Mouse (Mus musculus): ENCODE data around the gene Pcyt1a. TPM values are rescaled to one million over a fixed set of nuclear protein-coding genes. Genes with fewer than 3 reads are reported as not detected.
A peak's percentile ranks its signal among the peaks of the same experiment; 100 is the strongest.

Gene Pcyt1a
- polyA plus RNA-seq, 1 experiment = 49.6 TPM

DNA sequence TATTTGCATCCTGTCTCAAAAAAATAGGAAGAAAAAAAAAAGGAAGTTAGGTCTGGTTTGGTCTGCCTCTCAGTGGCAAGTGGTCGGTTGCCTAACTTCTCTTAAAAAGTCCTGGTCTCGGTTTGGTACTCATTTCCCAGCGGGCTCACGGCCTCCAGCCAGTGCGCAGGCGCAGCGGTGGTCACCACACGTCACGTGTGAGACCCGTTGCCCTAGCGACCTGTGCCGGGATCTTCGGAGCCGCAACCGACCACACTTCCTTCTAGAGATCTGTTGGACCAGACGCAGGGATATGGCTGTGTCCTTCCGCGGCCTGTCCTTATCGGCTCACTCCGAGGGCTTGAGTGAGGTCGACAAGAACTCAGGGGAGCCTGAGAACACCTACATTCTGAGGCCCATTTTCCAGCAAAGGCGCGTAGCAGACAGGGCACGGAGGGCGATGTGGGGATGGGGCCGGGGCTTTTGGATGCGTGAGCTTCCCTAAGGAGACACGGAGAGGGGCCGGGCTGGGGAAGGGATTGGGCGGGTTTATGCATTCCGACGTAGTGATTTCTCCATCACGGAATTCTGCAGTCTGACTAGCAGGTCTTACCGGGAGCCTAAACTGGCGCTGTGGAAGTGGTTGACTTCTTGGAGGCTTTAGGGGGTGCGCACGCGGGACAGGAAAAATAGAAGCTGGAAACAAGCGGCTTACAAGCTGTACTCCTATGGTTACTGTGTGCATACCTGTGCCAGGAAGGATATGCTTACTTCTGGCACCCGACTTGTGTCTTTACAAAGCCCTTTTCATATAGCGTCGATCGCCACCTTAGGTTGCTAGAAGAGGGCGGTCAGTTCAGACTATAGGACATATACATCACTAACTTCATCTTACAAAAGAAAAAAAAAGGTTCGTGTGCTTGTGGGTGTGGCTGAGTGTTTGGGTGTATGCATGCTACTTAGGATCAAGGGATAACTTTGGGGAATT, 10.9 kb upstream of the Pcyt1a start, which contains the start of gene Tctex1d2:
Gene Tctex1d2, plus strand, starts transcription at position 186 of the 967 bp plus-strand sequence.
- TF ChIP-seq CTCF (IDR thresholded peaks at IDR 0.05; ENCODE audit: control insufficient read depth, insufficient read depth, low read length) (no peak), POLR2A (IDR thresholded peaks at IDR 0.05; ENCODE audit: borderline replicate concordance, control insufficient read depth, low read depth, low read length) (peak; percentile 78; the same call in 1 of the 2 replicates)
- no peaks in the 10 kb centered on the region; the same call in 1 of the 2 replicates for H3K4me1 ChIP-seq (ENCODE audit: control insufficient read depth, insufficient read depth, low read length)
- WGBS = 4% methylated on average over 45 of the region's 45 CpGs
- peak within 1 kb of the TSS; percentile 68 for H3K4me3 ChIP-seq (replicated peaks; ENCODE audit: control insufficient read depth, low read depth, low read length)
- H3K27ac ChIP-seq (ENCODE audit: control insufficient read depth, insufficient read depth, low read depth, low read length, poor library complexity) = peak within 1 kb of the TSS; percentile 56

DNA sequence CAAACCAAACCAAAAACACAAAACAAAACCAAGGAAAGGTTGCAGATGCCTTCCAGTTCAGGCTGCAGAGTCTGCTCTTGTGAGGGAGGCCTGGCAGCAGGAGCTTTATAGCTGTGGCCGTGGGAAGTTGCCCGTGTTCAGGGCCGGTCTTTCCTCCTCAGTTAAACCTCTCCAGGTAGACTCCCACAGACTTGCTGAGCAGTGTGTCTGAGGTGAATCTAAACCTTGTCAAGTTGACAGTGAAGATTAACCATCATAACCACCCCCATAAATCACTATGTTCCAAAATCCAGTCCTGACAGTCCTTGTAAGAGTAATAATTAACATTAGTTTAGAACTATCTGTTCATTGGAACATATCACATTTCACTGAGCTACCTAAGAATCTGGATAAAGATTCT, 3.2 kb upstream of the Pcyt1a start:
- no peak overlapping the region for H3K4me3 ChIP-seq (replicated peaks; ENCODE audit: control insufficient read depth, low read depth, low read length)
- 82% methylated on average over 3 of the region's 3 CpGs for WGBS
- no peaks in the 10 kb centered on the region for H3K4me1 ChIP-seq (ENCODE audit: control insufficient read depth, insufficient read depth, low read length)
- TF ChIP-seq CTCF (IDR thresholded peaks at IDR 0.05; ENCODE audit: control insufficient read depth, insufficient read depth, low read length) = no peak
- no peak for TF ChIP-seq POLR2A (IDR thresholded peaks at IDR 0.05; ENCODE audit: borderline replicate concordance, control insufficient read depth, low read depth, low read length)
- H3K27ac ChIP-seq (ENCODE audit: control insufficient read depth, insufficient read depth, low read depth, low read length, poor library complexity) = no peak overlapping the region

DNA sequence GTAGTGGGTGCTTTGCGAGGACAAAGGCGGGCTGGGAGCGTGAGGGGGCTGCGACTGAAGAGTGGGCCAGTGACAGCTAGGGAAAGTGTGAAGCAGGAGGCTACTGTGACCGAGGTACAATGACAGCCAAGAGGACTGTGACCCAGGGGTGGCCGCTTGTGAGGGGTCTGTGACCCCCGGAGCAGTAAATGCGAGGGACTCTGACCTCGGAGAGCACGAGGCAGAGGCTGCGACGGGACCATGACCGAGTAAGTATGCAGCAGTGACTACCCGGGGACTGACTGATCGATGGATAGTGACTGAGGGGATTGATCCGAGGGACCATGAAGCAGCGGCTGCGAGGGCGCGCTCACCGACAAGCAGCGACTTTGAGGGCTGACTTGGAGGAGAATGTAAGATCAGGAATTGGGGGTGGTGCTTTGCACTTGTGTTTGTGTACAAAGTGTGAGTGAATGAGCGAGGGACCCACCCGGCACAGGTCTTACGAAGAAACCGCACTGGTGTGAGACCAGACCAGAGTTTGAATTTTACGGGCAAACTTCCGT, 398 bp downstream of the Pcyt1a start:
- peak overlapping the region; percentile 95 for H3K27ac ChIP-seq (ENCODE audit: control insufficient read depth, insufficient read depth, low read depth, low read length, poor library complexity)
- whole genome bisulfite sequencing = under 1% methylated on average over 28 of the region's 28 CpGs

DNA sequence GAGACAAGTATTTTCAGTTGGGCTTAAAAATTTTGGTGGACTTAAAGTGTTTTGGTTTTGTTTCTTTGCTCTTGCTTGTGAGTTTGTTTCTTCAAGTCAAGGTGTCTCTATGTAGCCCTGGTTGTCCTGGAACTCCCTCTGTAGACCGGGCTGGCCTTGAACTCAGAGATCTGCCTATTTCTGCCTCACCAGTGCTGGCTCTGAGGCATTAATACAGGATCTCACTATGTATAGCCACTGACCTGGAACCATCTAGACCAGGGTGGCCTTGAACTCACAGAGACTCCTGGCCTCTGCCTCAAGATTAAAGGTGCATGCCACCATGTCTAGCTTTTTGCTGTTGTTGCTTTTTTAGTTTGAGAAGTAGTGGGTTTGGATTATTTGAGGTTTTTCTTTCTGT, 1.2 kb downstream of the Pcyt1a start:
- Histone ChIP-seq H3K4me1 (ENCODE audit: control insufficient read depth, insufficient read depth, low read length) (no peaks in the 10 kb centered on the region; the same call in 1 of the 2 replicates), H3K4me3 (replicated peaks; ENCODE audit: control insufficient read depth, low read depth, low read length) (peak overlapping the region; percentile 74), H3K27ac (ENCODE audit: control insufficient read depth, insufficient read depth, low read depth, low read length, poor library complexity) (peak overlapping the region; percentile 16)
- WGBS = 60% methylated on average over 1 of the region's 1 CpGs
- TF ChIP-seq CTCF (IDR thresholded peaks at IDR 0.05; ENCODE audit: control insufficient read depth, insufficient read depth, low read length) = no peak
- no peak for TF ChIP-seq POLR2A (IDR thresholded peaks at IDR 0.05; ENCODE audit: borderline replicate concordance, control insufficient read depth, low read depth, low read length)

More for the DNA sequence above, 398 bp downstream of the Pcyt1a start:
- H3K4me3 ChIP-seq (replicated peaks; ENCODE audit: control insufficient read depth, low read depth, low read length) = peak overlapping the region; percentile 95
- no peak for TF ChIP-seq CTCF (IDR thresholded peaks at IDR 0.05; ENCODE audit: control insufficient read depth, insufficient read depth, low read length)
- TF ChIP-seq POLR2A (IDR thresholded peaks at IDR 0.05; ENCODE audit: borderline replicate concordance, control insufficient read depth, low read depth, low read length) = peak; percentile 31; the same call in 1 of the 2 replicates
- H3K4me1 ChIP-seq (ENCODE audit: control insufficient read depth, insufficient read depth, low read length) = no peaks in the 10 kb centered on the region; the same call in 1 of the 2 replicates

DNA sequence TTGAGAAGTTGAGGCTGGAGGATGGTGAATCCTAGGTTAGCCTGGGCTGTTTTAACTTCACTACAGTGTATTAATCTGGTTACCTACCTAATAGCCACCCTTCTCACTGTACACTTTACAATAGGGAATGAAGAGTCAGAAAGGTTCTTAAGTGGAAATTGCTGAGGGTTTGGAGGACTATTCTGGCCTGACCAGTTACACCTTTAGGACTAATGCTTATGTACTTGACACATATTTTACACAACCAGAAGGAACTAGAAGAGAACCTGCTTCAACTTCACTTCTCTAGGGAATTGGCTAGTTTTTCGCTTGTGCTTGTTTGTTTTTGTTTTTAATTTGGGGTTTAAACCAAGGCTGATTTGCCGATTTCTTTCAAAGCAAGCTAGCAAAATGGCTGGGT, 2.4 kb downstream of the Pcyt1a start:
- Histone ChIP-seq H3K4me3 (replicated peaks; ENCODE audit: control insufficient read depth, low read depth, low read length) (no peak overlapping the region), H3K27ac (ENCODE audit: control insufficient read depth, insufficient read depth, low read depth, low read length, poor library complexity) (no peak overlapping the region), H3K4me1 (ENCODE audit: control insufficient read depth, insufficient read depth, low read length) (peaks cover 2% of the 10 kb centered on the region; the same call in 1 of the 2 replicates)
- 71% methylated on average over 2 of the region's 2 CpGs for WGBS
- TF ChIP-seq CTCF (IDR thresholded peaks at IDR 0.05; ENCODE audit: control insufficient read depth, insufficient read depth, low read length) (no peak), POLR2A (IDR thresholded peaks at IDR 0.05; ENCODE audit: borderline replicate concordance, control insufficient read depth, low read depth, low read length) (no peak)

DNA sequence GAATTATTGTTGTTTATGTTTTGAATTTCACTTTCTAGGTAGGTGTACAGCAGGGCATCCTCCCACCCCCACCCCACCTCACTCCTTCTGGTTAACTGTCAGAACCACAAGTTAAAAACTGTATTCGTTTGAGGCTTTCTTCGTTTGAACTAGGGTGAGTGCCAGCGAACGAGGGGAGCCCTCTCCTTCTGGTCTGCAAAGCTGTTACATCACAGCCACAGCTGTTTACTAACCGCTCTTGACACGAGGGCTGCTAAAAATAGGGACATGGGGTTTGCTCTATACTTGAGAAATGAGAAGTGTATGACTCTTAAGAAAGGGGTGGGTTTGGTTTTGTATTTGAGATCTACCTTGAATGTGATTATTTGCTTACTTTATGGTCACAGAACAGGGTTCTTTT, 3.3 kb downstream of the Pcyt1a start:
- no peak overlapping the region for H3K4me3 ChIP-seq (replicated peaks; ENCODE audit: control insufficient read depth, low read depth, low read length)

DNA sequence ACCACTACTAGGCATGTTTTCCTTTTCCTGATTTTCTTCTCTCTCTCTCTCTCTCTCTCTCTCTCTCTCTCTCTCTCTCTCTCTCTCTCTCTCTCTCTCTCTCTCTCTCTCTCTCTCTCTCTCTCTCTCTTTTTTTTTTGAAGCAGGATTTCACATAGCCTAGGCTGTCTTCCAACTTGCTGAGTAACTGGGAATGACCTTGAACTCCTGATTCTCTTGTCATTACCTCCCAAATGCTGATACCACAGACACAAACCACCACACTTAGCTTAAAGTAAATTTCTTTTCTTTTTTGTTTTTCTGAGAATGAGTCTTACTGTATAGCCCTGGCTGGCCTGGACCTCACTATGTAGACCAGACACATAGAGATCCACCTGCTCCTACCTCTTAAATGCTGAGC, 4.0 kb downstream of the Pcyt1a start:
- no peak overlapping the region for H3K4me3 ChIP-seq (replicated peaks; ENCODE audit: control insufficient read depth, low read depth, low read length)
- no peak overlapping the region for H3K27ac ChIP-seq (ENCODE audit: control insufficient read depth, insufficient read depth, low read depth, low read length, poor library complexity)
- TF ChIP-seq CTCF (IDR thresholded peaks at IDR 0.05; ENCODE audit: control insufficient read depth, insufficient read depth, low read length) (no peak), POLR2A (IDR thresholded peaks at IDR 0.05; ENCODE audit: borderline replicate concordance, control insufficient read depth, low read depth, low read length) (no peak)
- H3K4me1 ChIP-seq (ENCODE audit: control insufficient read depth, insufficient read depth, low read length) = peaks cover 2% of the 10 kb centered on the region; the same call in 1 of the 2 replicates

More for the DNA sequence above, 3.3 kb downstream of the Pcyt1a start:
- Histone ChIP-seq H3K4me1 (ENCODE audit: control insufficient read depth, insufficient read depth, low read length) (peaks cover 2% of the 10 kb centered on the region; the same call in 1 of the 2 replicates), H3K27ac (ENCODE audit: control insufficient read depth, insufficient read depth, low read depth, low read length, poor library complexity) (no peak overlapping the region)
- no peak for TF ChIP-seq CTCF (IDR thresholded peaks at IDR 0.05; ENCODE audit: control insufficient read depth, insufficient read depth, low read length)
- no peak for TF ChIP-seq POLR2A (IDR thresholded peaks at IDR 0.05; ENCODE audit: borderline replicate concordance, control insufficient read depth, low read depth, low read length)
- WGBS = 2% methylated on average over 6 of the region's 6 CpGs

DNA sequence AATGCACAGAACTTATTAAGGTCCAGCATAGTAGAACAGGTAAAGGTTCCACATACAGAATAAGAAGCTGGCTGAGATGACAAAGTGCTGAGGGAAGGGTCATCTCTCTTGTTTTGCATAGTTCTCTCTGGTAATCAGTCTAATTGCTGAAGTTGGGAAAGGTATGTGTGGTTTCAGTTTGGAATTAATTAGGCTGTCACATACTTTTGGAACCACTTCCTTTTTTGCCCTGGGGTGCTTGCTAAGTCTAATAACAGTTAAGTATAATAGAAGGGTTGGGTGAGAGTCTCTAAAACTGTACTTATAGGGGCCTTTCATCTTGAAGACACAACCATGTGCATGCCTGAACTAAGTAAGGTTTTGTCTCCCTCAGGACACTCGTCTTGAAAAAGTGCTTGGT, 5.9 kb downstream of the Pcyt1a start:
- 12% methylated on average over 1 of the region's 1 CpGs for WGBS
- Histone ChIP-seq H3K4me3 (replicated peaks; ENCODE audit: control insufficient read depth, low read depth, low read length) (no peak overlapping the region), H3K27ac (ENCODE audit: control insufficient read depth, insufficient read depth, low read depth, low read length, poor library complexity) (no peak overlapping the region), H3K4me1 (ENCODE audit: control insufficient read depth, insufficient read depth, low read length) (peaks cover 2% of the 10 kb centered on the region)
- TF ChIP-seq POLR2A (IDR thresholded peaks at IDR 0.05; ENCODE audit: borderline replicate concordance, control insufficient read depth, low read depth, low read length) (no peak), CTCF (IDR thresholded peaks at IDR 0.05; ENCODE audit: control insufficient read depth, insufficient read depth, low read length) (no peak)

All from bone marrow, adult 2 months (tissue).